Mouse (Mus musculus): ENCODE measurements around the gene Ly6g5c. TPM values are rescaled to one million over a fixed set of nuclear protein-coding genes. Genes with fewer than 3 reads are reported as not detected.

The Ly6g5c gene
- total RNA-seq (2021) = not detected
- long read RNA-seq = 0 reads

GRCm38 (mm10) chr17:35108097-35108496 is at the start of gene Ly6g5c:
Gene Ly6g5c (plus strand): TSS chr17:35108279.
- DNase-seq (ENCODE audit: low spot score in 2 of 2) = no peak

GRCm38 (mm10) chr17:35058316-35058715 is 49.8 kb upstream of the Ly6g5c start:
- no peak for DNase-seq (ENCODE audit: low spot score in 2 of 2)

GRCm38 (mm10) chr17:35058911-35059892 is 48.9 kb upstream of the Ly6g5c start, which contains the start of gene Ddah2:
Gene Ddah2 (plus strand): TSS chr17:35059035.
- DNase-seq (ENCODE audit: low spot score in 2 of 2) = peak; percentile 39 to 66

- no peak for DNase-seq (ENCODE audit: low spot score in 2 of 2)
Measured at GRCm38 (mm10) chr17:35060071-35060470, 48.0 kb upstream of the Ly6g5c start.

GRCm38 (mm10) chr17:35060737-35061297 is 47.3 kb upstream of the Ly6g5c start:
- no peak for DNase-seq (ENCODE audit: low spot score in 2 of 2)

GRCm38 (mm10) chr17:35061299-35061698 is 46.8 kb upstream of the Ly6g5c start:
- DNase-seq (ENCODE audit: low spot score in 2 of 2) = no peak

- no peak for DNase-seq (ENCODE audit: low spot score in 2 of 2)
Measured at GRCm38 (mm10) chr17:35063466-35063865, 44.6 kb upstream of the Ly6g5c start.

GRCm38 (mm10) chr17:35064378-35064877 is 43.7 kb upstream of the Ly6g5c start:
- no peak for DNase-seq (ENCODE audit: low spot score in 2 of 2)

GRCm38 (mm10) chr17:35064951-35065947 is 42.8 kb upstream of the Ly6g5c start, which contains the start of gene Ly6g6c:
Gene Ly6g6c (plus strand): TSS chr17:35065388.
- no peak for DNase-seq (ENCODE audit: low spot score in 2 of 2)

- no peak for DNase-seq (ENCODE audit: low spot score in 2 of 2)
Measured at GRCm38 (mm10) chr17:35066084-35066483, 42.0 kb upstream of the Ly6g5c start, which contains the start of gene Mpig6b. Gene Mpig6b (minus strand): TSS chr17:35066184.

GRCm38 (mm10) chr17:35068213-35068914 is 39.7 kb upstream of the Ly6g5c start:
- DNase-seq (ENCODE audit: low spot score in 2 of 2) = no peak

- no peak for DNase-seq (ENCODE audit: low spot score in 2 of 2)
Measured at GRCm38 (mm10) chr17:35070556-35071229, 37.4 kb upstream of the Ly6g5c start.

- DNase-seq (ENCODE audit: low spot score in 2 of 2) = no peak
Measured at GRCm38 (mm10) chr17:35071454-35071853, 36.6 kb upstream of the Ly6g5c start.

- DNase-seq (ENCODE audit: low spot score in 2 of 2) = no peak
Measured at GRCm38 (mm10) chr17:35074097-35074496, 34.0 kb upstream of the Ly6g5c start.

- DNase-seq (ENCODE audit: low spot score in 2 of 2) = no peak
Measured at GRCm38 (mm10) chr17:35076507-35077176, 31.4 kb upstream of the Ly6g5c start, which contains the start of gene Ly6g6e. Gene Ly6g6e (plus strand): TSS chr17:35076902.

- no peak for DNase-seq (ENCODE audit: low spot score in 2 of 2)
Measured at GRCm38 (mm10) chr17:35077285-35077684, 30.8 kb upstream of the Ly6g5c start.

GRCm38 (mm10) chr17:35077786-35078233 is 30.3 kb upstream of the Ly6g5c start, which contains the start of gene Ly6g6d:
Gene Ly6g6d (minus strand): TSS chr17:35078065.
- DNase-seq (ENCODE audit: low spot score in 2 of 2) = no peak

- no peak for DNase-seq (ENCODE audit: low spot score in 2 of 2)
Measured at GRCm38 (mm10) chr17:35079778-35080177, 28.3 kb upstream of the Ly6g5c start.

- no peak for DNase-seq (ENCODE audit: low spot score in 2 of 2)
Measured at GRCm38 (mm10) chr17:35080248-35080647, 27.8 kb upstream of the Ly6g5c start.
